Mouse (Mus musculus) spleen, adult 2 months (tissue): Measurements from ENCODE around the gene Icmt.

Experiments
- CTCF ChIP-seq: fragments of 200-500 bp; IDR thresholded peaks from 2 replicates; pipeline ENCODE4 v1.5.1; 2011; ENCODE audit warnings: mild to moderate bottlenecking, inconsistent platforms; ENCODE audit not compliant: insufficient read depth, insufficient read length, insufficient replicate concordance; ENCODE audit errors: extremely low read depth
- POLR2A ChIP-seq: fragments of 200-500 bp; IDR thresholded peaks from 2 replicates; pipeline ENCODE4 v1.6.1; 2011; ENCODE audit warnings: low read depth, low read length, inconsistent platforms

DNA sequence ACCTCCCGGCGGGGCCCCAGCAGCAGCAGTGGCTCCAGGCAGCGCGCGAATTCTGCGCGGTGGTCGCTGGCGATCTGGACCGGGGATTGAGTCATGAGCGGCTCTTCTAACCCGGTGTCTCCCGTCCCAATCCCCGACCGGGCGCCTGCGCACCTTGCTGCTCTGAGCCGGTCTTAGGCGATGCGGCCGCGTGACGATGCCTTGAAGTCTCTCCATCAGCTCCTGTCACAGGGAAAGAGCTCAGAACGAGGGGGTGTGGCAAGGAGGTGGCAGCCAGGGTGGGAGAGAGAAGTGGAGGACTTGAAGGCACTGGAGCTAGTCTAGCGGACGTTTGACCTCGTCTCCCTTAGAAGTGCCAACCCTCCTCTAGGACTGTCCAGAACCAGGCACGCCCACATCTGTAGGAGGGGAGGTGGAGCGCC is 16.2 kb downstream of the Icmt start:
- TF ChIP-seq POLR2A, result no peak
- no peak for TF ChIP-seq CTCF
